Mouse (Mus musculus): ENCODE measurements at regions not wholly inside any gene's neighbourhood (a gene's known extent, or its start where the extent isn't known, plus 50 kb on each side); places are given as distances from the start of the nearest gene placed in this dataset.

GRCm38 (mm10) chr5:7428291-7428690, 83.7 kb upstream of the Zfp804b start:
- intact Hi-C loops (cut with DNase I): no loop called here

GRCm38 (mm10) chr5:7436461-7436860, 91.9 kb upstream of the Zfp804b start:
- DNase-seq: no peak
- intact Hi-C loops (cut with DNase I): no loop called here

More at GRCm38 (mm10) chr5:7428291-7428690, 83.7 kb upstream of the Zfp804b start:
- no peak for DNase-seq

- intact Hi-C loops (cut with DNase I): no loop called here
- DNase-seq: peak; percentile 17
These were observed 103.4 kb upstream of the Zfp804b start for GRCm38 (mm10) chr5:7448001-7448400.

- DNase-seq: no peak
- intact Hi-C loops (cut with DNase I): no loop called here
These were observed 110.3 kb upstream of the Zfp804b start for GRCm38 (mm10) chr5:7454896-7455295.

- intact Hi-C loops (cut with DNase I): no loop called here
- no peak for DNase-seq
These were observed 112.5 kb upstream of the Zfp804b start for GRCm38 (mm10) chr5:7457102-7457501.

GRCm38 (mm10) chr5:7489150-7489549, 144.6 kb upstream of the Zfp804b start:
- DNase-seq: no peak
- intact Hi-C loops (cut with DNase I): no loop called here

- DNase-seq: no peak
- intact Hi-C loops (cut with DNase I): no loop called here
These were observed 145.0 kb upstream of the Zfp804b start for GRCm38 (mm10) chr5:7489602-7490001.

- DNase-seq: no peak
- intact Hi-C loops (cut with DNase I): no loop called here
These were observed 173.1 kb upstream of the Zfp804b start for GRCm38 (mm10) chr5:7517520-7518181.

- DNase-seq: no peak
- intact Hi-C loops (cut with DNase I): no loop called here
These were observed 188.2 kb upstream of the Zfp804b start for GRCm38 (mm10) chr5:7532686-7533199.

- no peak for DNase-seq
- intact Hi-C loops (cut with DNase I): no loop called here
These were observed 195.5 kb upstream of the Zfp804b start for GRCm38 (mm10) chr5:7539812-7540645.

- no peak for DNase-seq
- intact Hi-C loops (cut with DNase I): no loop called here
These were observed 196.1 kb upstream of the Zfp804b start for GRCm38 (mm10) chr5:7540646-7541038.

GRCm38 (mm10) chr5:7543857-7544256, 199.3 kb upstream of the Zfp804b start:
- DNase-seq: no peak
- intact Hi-C loops (cut with DNase I): no loop called here

GRCm38 (mm10) chr5:7580413-7580812, 235.9 kb upstream of the Zfp804b start:
- DNase-seq: no peak
- intact Hi-C loops (cut with DNase I): no loop called here

GRCm38 (mm10) chr5:7586547-7586946, 242.0 kb upstream of the Zfp804b start:
- intact Hi-C loops (cut with DNase I): no loop called here

GRCm38 (mm10) chr5:7600418-7600817, 255.9 kb upstream of the Zfp804b start:
- no peak for DNase-seq
- intact Hi-C loops (cut with DNase I): no loop called here

More at GRCm38 (mm10) chr5:7586547-7586946, 242.0 kb upstream of the Zfp804b start:
- no peak for DNase-seq

- DNase-seq: no peak
- intact Hi-C loops (cut with DNase I): no loop called here
These were observed 263.0 kb upstream of the Zfp804b start for GRCm38 (mm10) chr5:7607517-7607916.

GRCm38 (mm10) chr5:7607924-7608323, 263.4 kb upstream of the Zfp804b start:
- intact Hi-C loops (cut with DNase I): no loop called here
- no peak for DNase-seq

- intact Hi-C loops (cut with DNase I): no loop called here
- DNase-seq: peak; percentile 59
These were observed 305.0 kb upstream of the Steap4 start for GRCm38 (mm10) chr5:7655280-7655679.

- intact Hi-C loops (cut with DNase I): no loop called here
- DNase-seq: no peak
These were observed 258.5 kb upstream of the Steap4 start for GRCm38 (mm10) chr5:7701776-7702175.

GRCm38 (mm10) chr5:7719557-7719956, 240.7 kb upstream of the Steap4 start:
- intact Hi-C loops (cut with DNase I): no loop called here
- no peak for DNase-seq

- intact Hi-C loops (cut with DNase I): no loop called here
- no peak for DNase-seq
These were observed 240.2 kb upstream of the Steap4 start for GRCm38 (mm10) chr5:7720061-7720460.

- intact Hi-C loops (cut with DNase I): no loop called here
- no peak for DNase-seq
These were observed 239.6 kb upstream of the Steap4 start for GRCm38 (mm10) chr5:7720688-7721087.
